Mouse (Mus musculus): Measurements from ENCODE around the gene Trip10. TPM values are rescaled to one million over a fixed set of nuclear protein-coding genes. Genes with fewer than 3 reads are reported as not detected.

The Trip10 gene
- polyA plus RNA-seq, 1 experiment from 2014 or later, result 8.1 TPM

DNA sequence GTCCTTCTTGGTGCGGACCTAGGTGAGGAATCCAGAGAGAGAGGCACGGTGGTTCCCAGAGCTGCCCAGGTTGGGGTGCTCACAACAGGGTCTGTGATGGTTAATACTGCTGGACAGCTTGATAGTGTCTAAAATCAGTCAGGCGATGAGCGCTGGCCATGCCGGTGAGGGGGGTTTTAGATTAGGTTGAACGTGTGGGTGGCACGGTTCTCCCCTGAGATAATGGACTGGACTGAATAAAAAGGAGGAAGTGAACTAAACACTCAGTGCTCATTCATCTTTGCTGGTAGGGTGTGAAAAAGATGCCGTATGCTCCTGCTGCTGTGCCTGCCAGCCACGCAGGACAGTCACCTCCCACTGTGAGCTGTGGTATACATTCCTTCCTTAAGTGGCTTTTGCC is 25.9 kb upstream of the Trip10 start:
- Histone ChIP-seq H3K9me3 (replicated peaks) (no peaks in the 10 kb centered on the region), H3K36me3 (replicated peaks) (peaks cover 29% of the 10 kb centered on the region)
- ATAC-seq (ENCODE audit: insufficient read depth), result no peak

DNA sequence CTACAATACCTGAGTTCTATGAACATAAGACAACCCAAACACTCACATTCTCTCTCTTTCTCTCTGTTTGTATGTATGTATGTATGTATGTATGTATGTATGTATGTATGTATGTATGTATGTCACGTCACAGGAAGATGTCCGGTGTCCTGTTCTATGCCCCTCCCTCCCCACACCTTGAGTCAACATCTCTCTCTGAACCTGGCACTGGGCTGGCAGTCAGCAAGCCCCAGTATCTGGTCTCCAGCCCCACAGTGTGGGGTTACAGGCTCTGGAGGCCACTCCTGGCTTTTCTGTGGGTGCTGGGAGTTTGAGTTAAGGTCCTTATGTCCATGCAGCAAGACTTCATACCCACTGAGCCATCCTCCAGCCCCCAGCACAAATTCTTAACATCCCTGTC is 21.8 kb upstream of the Trip10 start:
- H3K36me3 ChIP-seq (replicated peaks), result peaks cover 11% of the 10 kb centered on the region; the same call in 1 of the 2 replicates
- H3K4me1 ChIP-seq (replicated peaks), result peaks cover 53% of the 10 kb centered on the region
- no peaks in the 10 kb centered on the region for H3K9me3 ChIP-seq (replicated peaks)
- H3K4me3 ChIP-seq (replicated peaks), result peak overlapping the region; percentile 49
- peak overlapping the region; percentile 52 for H3K4me2 ChIP-seq
- H3K27me3 ChIP-seq, result no peaks in the 10 kb centered on the region; the same call in 1 of the 2 replicates
- 61% methylated on average over 2 of the region's 2 CpGs for WGBS (ENCODE audit: insufficient replicate concordance)
- ATAC-seq (ENCODE audit: insufficient read depth), result no peak
- no peak overlapping the region for H3K9ac ChIP-seq
- H3K27ac ChIP-seq (replicated peaks), result peak overlapping the region; percentile 61; the same call in 1 of the 2 replicates

More for the DNA sequence above, 25.9 kb upstream of the Trip10 start:
- Histone ChIP-seq H3K4me3 (replicated peaks) (no peak overlapping the region), H3K4me2 (no peak overlapping the region), H3K9ac (no peak overlapping the region), H3K4me1 (replicated peaks) (peaks cover 35% of the 10 kb centered on the region), H3K27me3 (no peaks in the 10 kb centered on the region; the same call in 1 of the 2 replicates), H3K27ac (replicated peaks) (no peak overlapping the region)
- WGBS (ENCODE audit: insufficient replicate concordance), result 32% methylated on average over 9 of the region's 9 CpGs

DNA sequence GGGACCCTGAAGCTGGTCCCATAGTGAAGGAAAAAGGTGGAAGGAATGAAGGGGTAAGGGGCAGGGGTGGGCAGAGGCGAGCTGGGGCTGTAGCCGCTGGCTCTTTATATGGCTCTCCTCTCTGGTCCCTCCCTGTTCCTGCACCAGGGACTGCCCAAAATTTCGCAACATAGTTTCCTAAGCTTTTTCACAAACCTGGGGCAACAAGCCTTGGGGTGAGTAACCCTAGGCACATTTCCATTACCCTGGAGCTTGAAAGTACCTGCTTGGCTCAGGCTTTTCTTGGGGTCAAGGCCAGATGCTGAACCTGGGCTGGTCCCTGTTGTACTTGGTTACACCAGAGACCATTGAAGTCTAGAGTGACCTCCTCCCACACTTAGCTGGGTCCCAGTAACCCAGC is 21.2 kb upstream of the Trip10 start, which contains the start of gene C3:
C3 (minus strand) TSS at position 123 of the 400 bp plus-strand sequence.
- Histone ChIP-seq H3K4me1 (replicated peaks) (peaks cover 50% of the 10 kb centered on the region), H3K27ac (replicated peaks) (peak within 1 kb of the TSS; percentile 61), H3K4me3 (replicated peaks) (peak within 1 kb of the TSS; percentile 49), H3K27me3 (no peaks in the 10 kb centered on the region; the same call in 1 of the 2 replicates), H3K36me3 (replicated peaks) (peaks cover 11% of the 10 kb centered on the region; the same call in 1 of the 2 replicates), H3K4me2 (peak within 1 kb of the TSS; percentile 52), H3K9me3 (replicated peaks) (no peaks in the 10 kb centered on the region), H3K9ac (0 out of 2 replicates have a peak within 1 kb of the TSS, but pooled peaks have one; percentile 18)
- peak; percentile 59 for ATAC-seq (ENCODE audit: insufficient read depth)
- WGBS (ENCODE audit: insufficient replicate concordance), result 34% methylated on average over 3 of the region's 3 CpGs

DNA sequence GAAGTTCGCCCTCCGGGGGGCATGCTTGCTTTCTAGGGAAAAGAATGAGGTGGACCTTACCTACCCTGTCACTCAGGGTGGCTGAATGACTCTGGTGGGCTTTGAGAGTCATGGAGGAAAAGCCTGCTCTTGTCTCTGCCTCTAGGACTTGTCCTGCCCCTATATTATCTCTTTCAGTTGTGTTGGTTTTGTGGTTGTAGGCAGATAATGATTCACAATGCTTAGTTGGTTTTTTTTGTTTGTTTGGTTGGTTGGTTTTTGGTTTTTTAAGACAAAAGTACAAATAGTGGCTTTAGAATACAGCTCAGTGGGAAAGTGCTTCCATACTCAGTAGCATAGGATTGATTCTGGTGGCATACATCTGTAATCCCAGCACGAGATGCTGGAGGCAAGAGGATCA is 20.4 kb upstream of the Trip10 start:
- no peak for ATAC-seq (ENCODE audit: insufficient read depth)
- H3K9me3 ChIP-seq (replicated peaks), result no peaks in the 10 kb centered on the region
- no peak overlapping the region for H3K4me2 ChIP-seq
- H3K27ac ChIP-seq (replicated peaks), result peak overlapping the region; percentile 61
- H3K4me1 ChIP-seq (replicated peaks), result peaks cover 43% of the 10 kb centered on the region
- no peak overlapping the region for H3K9ac ChIP-seq
- 46% methylated on average over 3 of the region's 3 CpGs for WGBS (ENCODE audit: insufficient replicate concordance)
- no peaks in the 10 kb centered on the region; the same call in 1 of the 2 replicates for H3K27me3 ChIP-seq
- peaks cover 11% of the 10 kb centered on the region; the same call in 1 of the 2 replicates for H3K36me3 ChIP-seq (replicated peaks)
- H3K4me3 ChIP-seq (replicated peaks), result no peak overlapping the region

DNA sequence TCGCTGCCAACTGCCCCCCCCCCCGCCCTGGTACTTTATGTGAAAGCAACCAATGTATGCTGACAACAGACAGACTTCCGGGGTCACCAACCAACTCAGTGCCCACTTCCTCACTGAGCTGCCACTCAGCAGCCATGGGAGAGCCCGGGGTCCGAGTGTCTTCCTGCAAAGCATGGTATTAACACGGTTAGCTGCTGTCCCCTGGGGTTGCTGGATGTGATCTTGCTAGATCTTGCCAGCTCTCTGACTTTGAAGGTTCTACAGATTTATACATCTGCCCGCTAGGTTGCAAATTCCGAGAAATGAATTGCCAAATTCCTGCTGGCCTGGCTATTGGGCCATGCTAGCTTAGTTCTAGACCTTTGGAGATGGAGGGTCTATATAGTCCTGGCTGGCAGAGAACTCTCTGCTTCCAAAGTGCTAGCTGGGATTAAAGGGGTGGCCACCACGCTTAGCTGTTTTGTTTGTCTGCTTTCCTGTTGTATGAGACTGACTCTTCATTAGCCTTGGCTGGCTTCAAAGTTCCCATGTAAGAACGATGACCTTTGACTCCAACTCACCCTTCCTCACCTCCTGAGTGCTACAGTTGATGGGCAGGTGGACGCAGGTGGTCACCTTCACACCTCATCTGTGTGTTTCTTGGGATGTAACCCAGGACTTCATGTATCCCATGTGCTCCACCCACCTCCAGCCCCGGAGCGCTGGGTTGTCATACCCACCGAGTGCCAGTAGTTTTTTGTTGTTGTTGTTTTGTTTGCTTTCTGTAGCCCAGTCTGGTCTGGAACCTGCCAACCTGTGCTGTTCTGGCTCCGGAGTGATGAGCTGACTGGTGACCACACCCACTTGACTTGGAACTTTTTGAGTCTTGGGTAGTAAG is 19.2 kb upstream of the Trip10 start:
- H3K9me3 ChIP-seq (replicated peaks), result no peaks in the 10 kb centered on the region
- no peak for ATAC-seq (ENCODE audit: insufficient read depth)
- H3K27ac ChIP-seq (replicated peaks), result peak overlapping the region; percentile 33
- H3K4me2 ChIP-seq, result peak overlapping the region; percentile 23; the same call in 1 of the 2 replicates
- no peak overlapping the region for H3K9ac ChIP-seq
- WGBS (ENCODE audit: insufficient replicate concordance), result 48% methylated on average over 15 of the region's 15 CpGs
- H3K27me3 ChIP-seq, result no peaks in the 10 kb centered on the region
- H3K4me1 ChIP-seq (replicated peaks), result peaks cover 31% of the 10 kb centered on the region
- H3K36me3 ChIP-seq (replicated peaks), result peaks cover 9% of the 10 kb centered on the region; the same call in 1 of the 2 replicates
- no peak overlapping the region for H3K4me3 ChIP-seq (replicated peaks)

DNA sequence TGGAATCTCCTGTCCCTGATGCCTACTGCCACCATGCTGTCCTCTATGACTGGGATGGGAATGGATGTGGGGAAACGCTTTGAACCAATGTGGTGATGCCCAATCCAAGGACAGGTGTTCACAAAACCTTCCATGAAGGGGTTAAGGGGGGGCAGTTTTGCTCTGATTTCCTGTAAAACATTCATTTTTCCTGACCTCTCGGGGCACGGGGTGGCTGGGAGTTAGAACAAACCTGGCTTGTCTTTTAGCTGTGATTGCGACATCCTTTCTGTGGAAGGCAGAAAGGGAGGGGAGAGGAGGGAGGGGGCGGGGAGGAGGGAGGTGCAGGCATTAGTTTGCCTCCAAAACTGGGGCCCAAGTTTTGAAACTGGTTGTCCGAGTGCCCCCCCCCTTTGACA is 18.5 kb upstream of the Trip10 start:
- peak overlapping the region; percentile 33 for H3K27ac ChIP-seq (replicated peaks)
- H3K4me2 ChIP-seq, result peak overlapping the region; percentile 27; the same call in 1 of the 2 replicates
- H3K4me1 ChIP-seq (replicated peaks), result peaks cover 27% of the 10 kb centered on the region
- peak; percentile 8; the same call in 1 of the 2 replicates for ATAC-seq (ENCODE audit: insufficient read depth)
- no peak overlapping the region for H3K4me3 ChIP-seq (replicated peaks)
- no peak overlapping the region for H3K9ac ChIP-seq
- H3K9me3 ChIP-seq (replicated peaks), result no peaks in the 10 kb centered on the region
- WGBS (ENCODE audit: insufficient replicate concordance), result 21% methylated on average over 6 of the region's 6 CpGs
- no peaks in the 10 kb centered on the region for H3K27me3 ChIP-seq
- H3K36me3 ChIP-seq (replicated peaks), result peaks cover 13% of the 10 kb centered on the region

DNA sequence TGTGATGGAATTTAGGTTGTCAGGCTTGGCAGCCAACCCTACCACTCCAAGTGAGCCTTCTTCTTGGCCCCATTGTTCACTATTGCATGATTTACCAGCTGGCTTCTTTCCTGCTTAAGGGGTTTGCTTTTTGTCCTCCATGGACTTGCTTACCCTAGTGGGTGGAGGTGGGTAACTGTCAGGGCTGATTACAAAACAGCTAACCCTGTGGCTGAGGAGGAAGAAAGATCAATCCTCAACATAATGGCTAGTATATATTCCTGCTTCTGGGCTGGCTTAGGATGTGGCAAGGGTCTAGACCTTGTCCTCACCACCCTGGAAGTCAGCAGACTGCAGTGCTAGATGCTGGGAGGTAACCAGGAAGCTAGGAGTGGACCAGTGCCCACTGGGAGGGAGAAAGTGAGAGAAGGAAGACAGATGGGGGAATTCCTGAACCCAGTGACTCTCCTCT is 17.9 kb upstream of the Trip10 start:
- H3K27me3 ChIP-seq, result no peaks in the 10 kb centered on the region
- no peak for ATAC-seq (ENCODE audit: insufficient read depth)
- peak overlapping the region; percentile 58 for H3K27ac ChIP-seq (replicated peaks)
- H3K36me3 ChIP-seq (replicated peaks), result peaks cover 20% of the 10 kb centered on the region
- H3K4me2 ChIP-seq, result peak overlapping the region; percentile 27
- no peak overlapping the region for H3K4me3 ChIP-seq (replicated peaks)
- no peak overlapping the region for H3K9ac ChIP-seq
- H3K9me3 ChIP-seq (replicated peaks), result no peaks in the 10 kb centered on the region
- H3K4me1 ChIP-seq (replicated peaks), result peaks cover 27% of the 10 kb centered on the region

DNA sequence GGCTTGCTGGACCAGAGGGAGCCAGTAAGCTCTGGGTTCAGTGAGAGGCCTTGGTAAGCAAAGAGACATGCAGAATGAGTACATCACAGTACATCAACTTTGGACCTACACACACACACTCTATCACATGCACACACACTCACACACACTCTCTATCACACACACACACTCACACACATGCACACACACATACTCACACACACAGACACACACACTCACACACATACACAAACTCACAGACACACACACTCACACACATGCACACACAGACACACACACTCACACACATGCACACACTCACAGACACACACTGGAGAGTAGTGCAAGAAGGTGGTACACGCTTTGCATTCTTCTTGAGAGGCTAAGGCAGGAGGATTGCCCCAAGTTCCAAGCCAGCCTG is 17.1 kb upstream of the Trip10 start:
- Histone ChIP-seq H3K9me3 (replicated peaks) (no peaks in the 10 kb centered on the region), H3K27me3 (no peaks in the 10 kb centered on the region), H3K36me3 (replicated peaks) (peaks cover 28% of the 10 kb centered on the region), H3K4me2 (peak overlapping the region; percentile 23; the same call in 1 of the 2 replicates), H3K9ac (no peak overlapping the region), H3K4me3 (replicated peaks) (no peak overlapping the region), H3K4me1 (replicated peaks) (peaks cover 27% of the 10 kb centered on the region), H3K27ac (replicated peaks) (peak overlapping the region; percentile 58)
- WGBS (ENCODE audit: insufficient replicate concordance), result 55% methylated on average over 1 of the region's 1 CpGs
- no peak for ATAC-seq (ENCODE audit: insufficient read depth)

DNA sequence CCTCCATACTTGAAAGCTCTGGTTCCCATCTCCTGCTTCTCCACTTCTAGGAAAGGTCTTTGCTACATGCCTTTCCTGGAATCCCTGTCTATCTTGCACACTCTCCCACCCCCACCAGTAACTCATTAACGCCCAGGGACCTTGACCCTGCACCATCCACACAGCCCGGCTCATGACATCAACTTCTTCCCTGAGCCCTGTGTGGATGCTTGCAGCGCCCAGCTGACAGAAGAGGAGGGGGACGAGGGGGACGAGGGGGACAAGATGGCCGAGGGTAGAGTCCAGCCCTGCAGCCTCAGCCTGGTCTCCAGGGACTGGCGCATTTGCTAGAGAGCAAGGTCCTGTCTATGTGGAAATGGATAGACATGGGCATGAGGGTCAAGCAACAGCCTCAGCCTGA is 16.2 kb upstream of the Trip10 start:
- Histone ChIP-seq H3K27me3 (no peaks in the 10 kb centered on the region), H3K36me3 (replicated peaks) (peaks cover 37% of the 10 kb centered on the region), H3K9ac (no peak overlapping the region), H3K4me1 (replicated peaks) (peaks cover 27% of the 10 kb centered on the region), H3K27ac (replicated peaks) (peak overlapping the region; percentile 67), H3K4me3 (replicated peaks) (peak overlapping the region; percentile 49), H3K9me3 (replicated peaks) (no peaks in the 10 kb centered on the region), H3K4me2 (peak overlapping the region; percentile 23; the same call in 1 of the 2 replicates)
- WGBS (ENCODE audit: insufficient replicate concordance), result 51% methylated on average over 7 of the region's 7 CpGs
- peak; percentile 70 for ATAC-seq (ENCODE audit: insufficient read depth)

DNA sequence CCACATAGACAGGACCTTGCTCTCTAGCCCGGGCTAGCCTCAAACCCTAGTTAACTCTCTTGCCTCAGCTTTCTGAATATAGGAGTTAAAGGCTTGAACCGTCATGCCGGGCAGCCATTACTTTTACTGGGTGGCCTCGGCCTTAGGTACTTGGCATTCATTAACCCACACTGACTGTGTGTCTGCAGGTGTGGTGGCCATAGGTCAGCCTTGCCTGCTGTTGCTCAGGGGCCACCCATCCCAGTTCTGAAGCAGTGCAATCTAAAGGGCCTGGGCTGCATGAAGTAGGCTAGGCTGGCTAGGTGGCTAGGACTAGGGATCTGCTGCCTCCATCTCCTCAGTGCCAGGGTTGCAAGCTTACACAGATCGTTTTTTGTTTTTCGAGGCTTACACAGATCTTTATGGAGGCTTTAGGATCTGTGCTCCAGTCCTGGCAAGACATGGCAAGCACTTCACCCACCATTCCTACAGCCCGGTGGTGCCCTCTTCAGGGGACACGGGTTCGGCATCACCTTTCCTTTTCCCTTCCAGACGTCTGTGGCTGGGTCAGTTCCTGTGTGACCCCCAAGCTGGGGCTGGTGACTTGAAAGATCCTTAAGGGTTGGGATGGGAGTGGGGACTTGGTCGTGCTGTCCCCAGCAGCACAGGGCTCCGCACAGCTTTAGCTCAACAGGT is 14.9 kb upstream of the Trip10 start:
- no peak for ATAC-seq (ENCODE audit: insufficient read depth)
- Histone ChIP-seq H3K4me1 (replicated peaks) (peaks cover 20% of the 10 kb centered on the region), H3K9me3 (replicated peaks) (no peaks in the 10 kb centered on the region), H3K4me2 (peak overlapping the region; percentile 51), H3K4me3 (replicated peaks) (peak overlapping the region; percentile 49), H3K9ac (no peak overlapping the region; the same call in 1 of the 2 replicates), H3K27ac (replicated peaks) (peak overlapping the region; percentile 67), H3K36me3 (replicated peaks) (peaks cover 41% of the 10 kb centered on the region), H3K27me3 (no peaks in the 10 kb centered on the region)
- 61% methylated on average over 12 of the region's 12 CpGs for WGBS (ENCODE audit: insufficient replicate concordance)

DNA sequence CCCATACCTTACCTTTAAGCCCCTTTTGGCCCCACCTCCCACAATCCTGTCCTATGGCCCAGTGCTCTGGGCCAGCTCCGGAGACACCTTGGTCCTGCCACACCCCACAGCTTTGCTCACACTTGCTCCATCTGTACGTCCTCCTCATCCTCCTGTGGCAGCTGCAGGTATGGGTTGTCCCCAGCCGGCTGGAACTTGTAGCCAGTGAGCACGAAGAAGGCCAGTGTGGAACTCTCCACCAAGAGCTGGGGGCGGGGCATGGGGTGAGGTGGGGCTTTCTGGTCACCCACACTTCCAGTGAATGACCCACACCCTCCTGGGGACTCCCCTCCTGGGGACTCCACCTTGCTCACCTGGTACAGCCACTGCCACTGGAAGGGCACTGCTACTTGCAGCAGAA is 13.5 kb upstream of the Trip10 start:
- Histone ChIP-seq H3K27ac (replicated peaks) (no peak overlapping the region), H3K36me3 (replicated peaks) (peaks cover 41% of the 10 kb centered on the region), H3K4me2 (peak overlapping the region; percentile 51), H3K9ac (no peak overlapping the region), H3K9me3 (replicated peaks) (no peaks in the 10 kb centered on the region), H3K27me3 (no peaks in the 10 kb centered on the region), H3K4me1 (replicated peaks) (peaks cover 8% of the 10 kb centered on the region), H3K4me3 (replicated peaks) (peak overlapping the region; percentile 49)
- WGBS (ENCODE audit: insufficient replicate concordance), result 69% methylated on average over 5 of the region's 5 CpGs
- 0 out of 2 replicates have a peak, but pooled peaks have one; percentile 5 for ATAC-seq (ENCODE audit: insufficient read depth)

Data from liver, embryonic 15.5 days (tissue).